Mouse (Mus musculus): ENCODE measurements around the gene Rab11a. TPM values are rescaled to one million over a fixed set of nuclear protein-coding genes. Genes with fewer than 3 reads are reported as not detected.

The Rab11a gene
- 335 and 366 TPM in 2 replicates for polyA plus RNA-seq (2015; fragmentation: Nextera tagmentation; extraction: Ambion mirVana)

DNA sequence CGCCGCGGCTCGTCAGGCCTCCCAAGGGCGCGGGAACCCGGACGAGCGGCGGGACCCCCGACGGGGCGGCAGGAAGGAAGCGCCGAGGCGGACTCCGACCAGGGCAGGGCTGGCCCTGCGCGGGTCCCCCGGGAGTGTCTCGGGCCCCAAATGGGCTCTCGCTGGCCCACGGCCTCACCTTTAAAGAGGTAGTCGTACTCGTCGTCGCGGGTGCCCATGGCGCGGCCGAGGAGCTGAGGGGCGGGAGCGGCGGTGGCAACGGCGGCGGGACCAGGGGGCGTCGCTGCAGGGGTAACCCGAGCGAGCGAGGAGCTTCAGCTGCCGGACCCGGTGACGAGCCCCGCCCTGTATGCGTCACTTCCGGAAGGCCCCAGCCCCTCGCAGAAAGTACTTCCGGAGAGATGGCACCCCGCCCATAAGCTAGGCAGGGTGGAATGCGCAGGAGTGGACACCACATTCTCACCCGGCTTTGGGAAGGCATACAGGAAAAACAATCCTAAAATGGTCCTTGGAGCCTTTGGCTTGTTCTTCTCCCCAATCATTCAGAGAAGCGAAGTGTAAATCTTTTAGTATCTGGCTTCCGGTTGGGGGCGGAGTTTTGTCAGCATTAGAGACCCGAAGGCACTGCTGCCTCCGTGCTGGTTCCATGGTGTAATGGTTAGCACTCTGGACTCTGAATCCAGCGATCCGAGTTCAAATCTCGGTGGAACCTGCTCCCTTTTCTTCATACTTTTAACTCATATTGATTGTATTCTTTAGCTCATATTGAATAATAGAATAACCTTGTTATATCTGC is at the start of gene Rab11a:
Gene Rab11a (minus strand): TSS at position 353 of the 796 bp plus-strand sequence.
- peak; percentile 90 for ATAC-seq (ENCODE audit: extremely low read depth, insufficient number of reproducible peaks, low FRiP score, low TSS enrichment)
- H3K9me3 ChIP-seq: no peaks in the 10 kb centered on the region
- under 1% methylated on average over 58 of the region's 61 CpGs for WGBS
- no peaks in the 10 kb centered on the region for H3K27me3 ChIP-seq (replicated peaks)
- peak within 1 kb of the TSS; percentile 99 for H3K4me3 ChIP-seq
- H3K27ac ChIP-seq (replicated peaks): peak within 1 kb of the TSS; percentile 98
- H3K36me3 ChIP-seq: no peaks in the 10 kb centered on the region
- H3K9ac ChIP-seq: peak within 1 kb of the TSS; percentile 97
- H3K4me1 ChIP-seq: peaks cover 14% of the 10 kb centered on the region
- H3K4me2 ChIP-seq: peak within 1 kb of the TSS; percentile 91

DNA sequence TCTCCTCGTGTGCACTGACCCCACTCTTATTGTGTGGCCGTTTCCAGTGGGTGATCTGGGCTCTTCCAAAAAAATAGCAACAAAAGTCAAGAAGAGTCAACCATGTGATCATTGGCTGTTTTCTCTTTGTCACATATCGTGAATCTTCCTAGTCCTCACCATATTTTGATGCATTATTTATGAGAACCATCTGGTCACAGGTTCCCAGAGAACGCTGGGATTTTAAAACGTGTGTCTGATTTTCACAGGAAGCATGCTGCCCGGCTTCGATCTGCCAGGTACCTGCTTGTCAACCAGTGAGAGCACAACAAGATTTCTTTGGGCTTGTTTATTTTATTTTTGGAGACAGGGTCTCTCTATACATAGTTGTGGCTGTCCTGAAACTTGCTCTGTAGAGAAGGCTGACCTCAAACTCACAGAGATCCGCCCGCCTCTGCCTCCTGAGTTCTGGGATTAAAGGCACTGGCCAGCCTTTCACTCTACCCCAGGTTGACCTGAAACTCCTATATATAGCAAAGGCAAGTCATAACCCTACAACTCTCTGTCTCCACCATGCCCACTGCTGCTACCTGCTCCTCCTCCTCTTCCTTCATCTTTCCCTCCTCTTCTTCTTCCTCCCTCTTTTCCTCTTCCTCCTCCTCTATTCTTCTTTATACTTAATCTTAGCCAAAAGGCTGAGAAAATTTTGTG is 48.8 kb upstream of the Rab11a start:
- 84% methylated on average over 9 of the region's 9 CpGs for WGBS
- no peak overlapping the region for H3K4me3 ChIP-seq

GRCm38 (mm10) chr9:64784841-64785240 is 47.3 kb upstream of the Rab11a start:
- Histone ChIP-seq H3K9ac (no peak overlapping the region), H3K4me3 (no peak overlapping the region), H3K4me1 (0 out of 2 replicates have a peak, but pooled peaks cover 2% of the 10 kb centered on the region), H3K4me2 (no peak overlapping the region), H3K36me3 (no peaks in the 10 kb centered on the region), H3K9me3 (no peaks in the 10 kb centered on the region), H3K27ac (replicated peaks) (no peak overlapping the region), H3K27me3 (replicated peaks) (no peaks in the 10 kb centered on the region)
- no peak for ATAC-seq (ENCODE audit: extremely low read depth, insufficient number of reproducible peaks, low FRiP score, low TSS enrichment)
- WGBS: 33% methylated on average over 4 of the region's 4 CpGs

More for the DNA sequence above, 48.8 kb upstream of the Rab11a start:
- Histone ChIP-seq H3K9me3 (no peaks in the 10 kb centered on the region), H3K27ac (replicated peaks) (no peak overlapping the region), H3K9ac (no peak overlapping the region), H3K4me1 (peaks cover 9% of the 10 kb centered on the region), H3K4me2 (no peak overlapping the region), H3K36me3 (no peaks in the 10 kb centered on the region), H3K27me3 (replicated peaks) (no peaks in the 10 kb centered on the region)
- ATAC-seq (ENCODE audit: extremely low read depth, insufficient number of reproducible peaks, low FRiP score, low TSS enrichment): no peak

DNA sequence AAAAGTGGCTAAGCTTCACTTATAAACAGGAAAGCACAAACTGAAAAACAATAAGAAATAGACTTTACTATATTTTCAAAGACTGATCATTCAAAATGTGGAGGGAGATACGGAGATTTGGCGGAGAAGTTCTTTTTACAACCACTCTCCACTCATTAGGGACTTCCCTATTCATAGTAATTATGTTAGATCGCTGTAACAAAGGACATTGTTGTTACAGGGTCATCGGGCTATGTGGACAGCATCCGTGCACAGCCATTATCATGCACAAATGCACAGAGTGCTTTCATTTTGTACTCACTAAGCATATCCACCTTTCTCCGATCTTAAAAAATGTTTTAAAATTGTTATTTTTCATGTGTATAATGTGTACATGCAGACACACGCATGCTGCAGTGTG is 46.0 kb upstream of the Rab11a start:
- 78% methylated on average over 7 of the region's 7 CpGs for WGBS
- no peak for ATAC-seq (ENCODE audit: extremely low read depth, insufficient number of reproducible peaks, low FRiP score, low TSS enrichment)

DNA sequence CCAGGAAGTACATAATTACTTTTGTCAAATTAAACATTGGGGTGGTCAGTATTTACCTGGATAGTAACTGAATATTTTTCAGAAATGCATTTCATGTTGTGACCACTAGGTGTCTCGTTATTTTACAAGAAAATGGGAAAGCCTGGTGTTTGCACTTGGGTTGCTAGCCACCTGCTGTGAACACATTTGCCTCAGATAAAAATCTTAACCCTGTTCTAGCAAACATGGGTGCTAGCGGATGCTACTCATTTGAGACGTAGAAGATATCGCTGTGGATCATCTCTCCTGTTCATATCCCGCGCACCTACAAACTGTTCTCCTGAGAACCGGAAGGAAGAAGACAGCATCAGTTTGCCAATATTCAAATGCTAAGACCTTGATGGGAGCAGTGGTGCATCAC is 42.1 kb upstream of the Rab11a start:
- H3K4me1 ChIP-seq: peaks cover 17% of the 10 kb centered on the region
- WGBS: 35% methylated on average over 7 of the region's 7 CpGs
- no peak for ATAC-seq (ENCODE audit: extremely low read depth, insufficient number of reproducible peaks, low FRiP score, low TSS enrichment)
- no peak overlapping the region for H3K4me2 ChIP-seq
- no peak overlapping the region for H3K4me3 ChIP-seq
- H3K9ac ChIP-seq: no peak overlapping the region
- H3K27ac ChIP-seq (replicated peaks): no peak overlapping the region
- H3K36me3 ChIP-seq: no peaks in the 10 kb centered on the region
- H3K9me3 ChIP-seq: no peaks in the 10 kb centered on the region
- no peaks in the 10 kb centered on the region for H3K27me3 ChIP-seq (replicated peaks)

More for the DNA sequence above, 46.0 kb upstream of the Rab11a start:
- Histone ChIP-seq H3K4me2 (no peak overlapping the region), H3K27ac (replicated peaks) (no peak overlapping the region), H3K4me1 (no peaks in the 10 kb centered on the region), H3K27me3 (replicated peaks) (no peaks in the 10 kb centered on the region), H3K36me3 (no peaks in the 10 kb centered on the region), H3K9ac (no peak overlapping the region), H3K9me3 (no peaks in the 10 kb centered on the region), H3K4me3 (no peak overlapping the region)

DNA sequence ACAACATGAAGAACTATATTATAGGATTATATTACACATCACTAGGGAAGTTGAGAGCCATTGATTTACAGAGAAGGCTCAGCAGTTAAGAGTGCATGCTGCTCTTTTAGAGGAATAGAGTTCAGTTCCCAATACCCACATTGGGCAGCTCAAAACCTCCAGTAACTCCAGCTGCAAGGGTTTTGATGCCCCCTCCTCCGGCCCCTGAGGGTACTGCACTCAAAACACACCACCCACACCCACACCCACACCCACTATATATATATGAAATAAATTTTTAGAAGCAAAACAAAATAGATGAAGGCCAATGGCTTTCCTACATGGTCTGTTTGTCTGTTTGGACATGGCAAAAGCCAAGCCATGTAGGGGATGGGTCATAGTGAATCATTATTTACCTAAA is 40.6 kb upstream of the Rab11a start:
- no peak overlapping the region for H3K9ac ChIP-seq
- H3K4me3 ChIP-seq: no peak overlapping the region
- no peaks in the 10 kb centered on the region for H3K9me3 ChIP-seq
- WGBS: 74% methylated on average over 1 of the region's 1 CpGs
- no peak for ATAC-seq (ENCODE audit: extremely low read depth, insufficient number of reproducible peaks, low FRiP score, low TSS enrichment)
- H3K27me3 ChIP-seq (replicated peaks): no peaks in the 10 kb centered on the region
- no peaks in the 10 kb centered on the region for H3K36me3 ChIP-seq
- no peak overlapping the region for H3K27ac ChIP-seq (replicated peaks)
- peaks cover 30% of the 10 kb centered on the region for H3K4me1 ChIP-seq
- no peak overlapping the region for H3K4me2 ChIP-seq

DNA sequence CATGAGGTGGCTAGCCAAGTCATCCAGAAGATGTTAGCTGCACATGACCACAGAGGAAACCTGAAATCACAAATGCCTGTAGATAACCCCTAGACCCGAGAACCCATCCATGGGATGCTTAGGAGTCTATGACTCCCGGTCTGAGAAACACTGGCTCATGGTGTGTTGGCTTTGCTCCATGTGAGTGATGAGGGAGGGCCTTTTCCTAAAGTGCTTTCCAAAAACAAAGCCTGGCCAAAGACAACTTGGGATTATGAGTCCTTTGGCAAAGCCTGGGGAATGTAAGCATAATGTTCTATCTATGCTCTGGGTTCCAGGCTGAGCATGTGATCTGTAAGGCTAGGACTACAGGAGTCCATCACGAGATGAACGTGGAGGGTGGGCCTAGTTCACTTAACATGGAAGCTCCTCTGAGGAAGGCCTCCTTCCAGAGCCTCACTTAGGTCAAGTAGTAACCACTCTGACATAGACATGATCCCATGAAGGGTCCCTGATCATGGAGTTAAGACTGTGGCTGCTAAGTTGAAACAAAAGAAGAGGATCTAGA is 40.0 kb upstream of the Rab11a start:
- no peak for ATAC-seq (ENCODE audit: extremely low read depth, insufficient number of reproducible peaks, low FRiP score, low TSS enrichment)
- H3K4me2 ChIP-seq: no peak overlapping the region
- no peaks in the 10 kb centered on the region for H3K27me3 ChIP-seq (replicated peaks)
- peaks cover 36% of the 10 kb centered on the region for H3K4me1 ChIP-seq
- H3K9ac ChIP-seq: no peak overlapping the region
- H3K36me3 ChIP-seq: no peaks in the 10 kb centered on the region
- 62% methylated on average over 4 of the region's 4 CpGs for WGBS
- no peak overlapping the region for H3K4me3 ChIP-seq
- H3K9me3 ChIP-seq: no peaks in the 10 kb centered on the region
- H3K27ac ChIP-seq (replicated peaks): no peak overlapping the region

DNA sequence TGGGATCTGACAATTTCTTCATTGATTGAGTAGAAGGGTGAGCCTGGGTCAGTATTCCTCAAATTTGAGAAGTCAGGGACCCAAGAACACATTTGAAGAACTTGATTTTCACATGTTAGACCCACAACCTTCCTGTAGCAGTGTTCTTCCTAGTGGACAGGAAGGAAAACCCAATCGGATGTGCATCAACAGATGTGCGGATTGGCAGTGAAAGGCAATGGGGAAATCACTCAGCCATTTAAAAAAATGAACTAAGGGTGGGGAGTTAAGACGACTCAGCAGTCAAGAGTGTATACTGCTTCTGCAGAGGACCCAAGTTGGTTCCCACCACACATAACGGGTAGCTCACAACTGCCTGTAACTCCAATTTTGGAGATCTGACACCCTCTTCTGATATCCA is 37.9 kb upstream of the Rab11a start:
- no peak for ATAC-seq (ENCODE audit: extremely low read depth, insufficient number of reproducible peaks, low FRiP score, low TSS enrichment)
- Histone ChIP-seq H3K4me2 (no peak overlapping the region), H3K4me3 (no peak overlapping the region), H3K27me3 (replicated peaks) (no peaks in the 10 kb centered on the region), H3K9ac (no peak overlapping the region), H3K4me1 (peaks cover 49% of the 10 kb centered on the region), H3K36me3 (no peaks in the 10 kb centered on the region), H3K27ac (replicated peaks) (0 out of 2 replicates have a peak overlapping the region, but pooled peaks have one; percentile 85), H3K9me3 (no peaks in the 10 kb centered on the region)
- 63% methylated on average over 4 of the region's 4 CpGs for WGBS

DNA sequence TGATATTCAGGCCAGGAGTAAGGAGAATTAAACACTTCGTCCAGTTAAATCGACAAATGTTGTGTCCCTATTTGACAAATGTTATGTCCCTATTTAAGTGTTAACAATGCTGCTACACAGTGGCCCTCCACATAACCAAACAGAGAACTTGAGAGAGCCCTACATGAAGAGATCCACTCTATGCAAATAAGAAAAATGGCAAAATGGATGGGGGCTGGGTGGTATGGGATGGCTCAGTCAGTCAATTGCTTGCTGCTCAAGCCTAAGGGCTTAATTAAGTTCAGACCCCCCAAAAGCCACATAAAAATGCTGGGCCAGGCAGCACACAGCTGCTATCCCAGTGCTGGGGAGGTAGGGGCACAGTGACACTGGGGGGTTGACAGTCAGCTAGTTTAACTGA is 37.3 kb upstream of the Rab11a start:
- 86% methylated on average over 2 of the region's 2 CpGs for WGBS
- no peak overlapping the region for H3K9ac ChIP-seq

GRCm38 (mm10) chr9:64774411-64774811 is 36.9 kb upstream of the Rab11a start:
- Histone ChIP-seq H3K4me3 (no peak overlapping the region), H3K4me1 (peaks cover 52% of the 10 kb centered on the region), H3K4me2 (peak overlapping the region; percentile 11; the same call in 1 of the 2 replicates), H3K27me3 (replicated peaks) (no peaks in the 10 kb centered on the region), H3K9ac (no peak overlapping the region), H3K9me3 (no peaks in the 10 kb centered on the region), H3K36me3 (no peaks in the 10 kb centered on the region), H3K27ac (replicated peaks) (peak overlapping the region; percentile 85)
- ATAC-seq (ENCODE audit: extremely low read depth, insufficient number of reproducible peaks, low FRiP score, low TSS enrichment): no peak
- 25% methylated on average over 5 of the region's 5 CpGs for WGBS

More for the DNA sequence above, 37.3 kb upstream of the Rab11a start:
- no peak for ATAC-seq (ENCODE audit: extremely low read depth, insufficient number of reproducible peaks, low FRiP score, low TSS enrichment)
- no peaks in the 10 kb centered on the region for H3K36me3 ChIP-seq
- no peaks in the 10 kb centered on the region for H3K9me3 ChIP-seq
- H3K27ac ChIP-seq (replicated peaks): peak overlapping the region; percentile 85
- H3K4me2 ChIP-seq: no peak overlapping the region
- no peaks in the 10 kb centered on the region for H3K27me3 ChIP-seq (replicated peaks)
- peaks cover 52% of the 10 kb centered on the region for H3K4me1 ChIP-seq
- no peak overlapping the region for H3K4me3 ChIP-seq

- no peak for ATAC-seq (ENCODE audit: extremely low read depth, insufficient number of reproducible peaks, low FRiP score, low TSS enrichment)
- H3K27ac ChIP-seq (replicated peaks): peak overlapping the region; percentile 85
- H3K4me3 ChIP-seq: no peak overlapping the region
- H3K4me1 ChIP-seq: peaks cover 52% of the 10 kb centered on the region
- no peaks in the 10 kb centered on the region for H3K27me3 ChIP-seq (replicated peaks)
- H3K9ac ChIP-seq: no peak overlapping the region
- H3K9me3 ChIP-seq: no peaks in the 10 kb centered on the region
- H3K36me3 ChIP-seq: no peaks in the 10 kb centered on the region
- 58% methylated on average over 4 of the region's 4 CpGs for WGBS
- H3K4me2 ChIP-seq: peak overlapping the region; percentile 11; the same call in 1 of the 2 replicates
Measured at GRCm38 (mm10) chr9:64773936-64774335, 36.4 kb upstream of the Rab11a start.

All from heart, embryonic 13.5 days (tissue).